Mouse (Mus musculus): Measurements from ENCODE around the gene Slc7a1.

The Slc7a1 gene

GRCm38 (mm10) chr5:148363441-148364113, 36.1 kb downstream of the Slc7a1 start:
- DNase-seq, result peak; percentile 46 to 52

- DNase-seq, result no peak
Measured at GRCm38 (mm10) chr5:148362296-148362695, 37.4 kb downstream of the Slc7a1 start.

- DNase-seq, result no peak
Measured at GRCm38 (mm10) chr5:148361759-148362010, 38.0 kb downstream of the Slc7a1 start.

GRCm38 (mm10) chr5:148360922-148361758, 38.6 kb downstream of the Slc7a1 start:
- peak; percentile 63 to 72 for DNase-seq

- no peak for DNase-seq
Measured at GRCm38 (mm10) chr5:148359131-148359530, 40.6 kb downstream of the Slc7a1 start.

- DNase-seq, result no peak
Measured at GRCm38 (mm10) chr5:148357168-148357567, 42.5 kb downstream of the Slc7a1 start.

- DNase-seq, result no peak
Measured at GRCm38 (mm10) chr5:148355822-148356221, 43.9 kb downstream of the Slc7a1 start.

- no peak for DNase-seq
Measured at GRCm38 (mm10) chr5:148354536-148354935, 45.2 kb downstream of the Slc7a1 start.

GRCm38 (mm10) chr5:148353429-148353828, 46.3 kb downstream of the Slc7a1 start:
- no peak for DNase-seq

- peak; percentile 26 to 54 for DNase-seq
Measured at GRCm38 (mm10) chr5:148349327-148350011, 50.2 kb downstream of the Slc7a1 start.

GRCm38 (mm10) chr5:148348153-148348552, 51.6 kb downstream of the Slc7a1 start:
- no peak for DNase-seq

- no peak for DNase-seq
Measured at GRCm38 (mm10) chr5:148346543-148346942, 53.2 kb downstream of the Slc7a1 start.

GRCm38 (mm10) chr5:148344374-148344773, 55.3 kb downstream of the Slc7a1 start:
- DNase-seq, result peak in 1 of 2 experiments; percentile 11

GRCm38 (mm10) chr5:148342061-148342741, 57.5 kb downstream of the Slc7a1 start:
- DNase-seq, result peak; percentile 54 to 67

GRCm38 (mm10) chr5:148339126-148339525, 60.6 kb downstream of the Slc7a1 start:
- no peak for DNase-seq

- peak; percentile 68 to 84 for DNase-seq
Measured at GRCm38 (mm10) chr5:148332622-148332974, 67.1 kb downstream of the Slc7a1 start.

GRCm38 (mm10) chr5:148331926-148332621, 67.6 kb downstream of the Slc7a1 start:
- DNase-seq, result peak in 1 of 2 experiments; percentile 56

- DNase-seq, result peak in 1 of 2 experiments; percentile 17
Measured at GRCm38 (mm10) chr5:148331229-148331776, 68.4 kb downstream of the Slc7a1 start.

- DNase-seq, result peak in 1 of 2 experiments; percentile 11
Measured at GRCm38 (mm10) chr5:148328982-148329381, 70.7 kb downstream of the Slc7a1 start.

- DNase-seq, result peak in 1 of 2 experiments; percentile 11
Measured at GRCm38 (mm10) chr5:148326295-148326694, 73.4 kb downstream of the Slc7a1 start.

GRCm38 (mm10) chr5:148325317-148325885, 74.3 kb downstream of the Slc7a1 start:
- DNase-seq, result peak; percentile 24 to 55

- no peak for DNase-seq
Measured at GRCm38 (mm10) chr5:148314931-148315330, 84.8 kb downstream of the Slc7a1 start.
